Mouse (Mus musculus) brain, embryonic 14.5 days (tissue): ENCODE measurements at regions not wholly inside any gene's neighbourhood (a gene's known extent, or its start where the extent isn't known, plus 50 kb on each side); places are given as distances from the start of the nearest gene placed in this dataset.

ENCODE experiments used
- CTCF ChIP-seq: fragments of 200-500 bp; IDR thresholded peaks from 2 replicates; pipeline ENCODE4 v1.5.1; 2012; ENCODE audit warnings: inconsistent platforms, mild to moderate bottlenecking, moderate library complexity, borderline replicate concordance; ENCODE audit not compliant: insufficient read depth, insufficient read length; ENCODE audit errors: extremely low read depth
- POLR2A ChIP-seq: fragments of 200-500 bp; IDR thresholded peaks from 2 replicates; pipeline ENCODE4 v1.6.1; 2012; ENCODE audit warnings: mild to moderate bottlenecking, inconsistent platforms, borderline replicate concordance; ENCODE audit not compliant: poor library complexity, insufficient read depth, insufficient read length, severe bottlenecking; ENCODE audit errors: extremely low read depth

DNA sequence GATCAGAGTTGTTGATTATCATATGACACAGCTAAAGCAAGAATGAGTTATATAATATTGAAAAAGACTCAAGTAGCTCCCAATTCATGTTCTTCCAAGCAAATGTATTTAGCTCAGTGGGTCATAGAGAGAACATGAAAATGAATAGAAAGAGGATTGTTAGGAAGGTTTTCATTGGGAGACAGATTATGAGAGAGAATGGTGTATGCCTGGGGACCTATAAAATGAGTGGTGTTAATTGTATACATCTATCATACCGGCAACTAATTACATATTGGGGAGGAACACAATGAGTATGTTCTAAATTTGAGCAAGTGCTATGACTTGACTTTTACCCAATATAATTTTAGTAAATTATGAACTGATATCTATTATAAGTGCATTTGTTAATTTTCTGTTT, 127.9 kb downstream of the Tpm3-rs7 start:
- no peak for TF ChIP-seq POLR2A
- TF ChIP-seq CTCF, result no peak
